Mouse (Mus musculus) right cerebral cortex, postnatal 4 days (tissue): Measurements from ENCODE around the gene Rgs3.

ENCODE experiments used
- DNase-seq: peaks from one replicate; pipeline ENCODE4 v3.0.0-alpha.2; 2022

The Rgs3 gene

GRCm38 (mm10) chr4:62633243-62633642 is 73.6 kb downstream of the Rgs3 start:
- no peak for DNase-seq

- no peak for DNase-seq
These were observed 74.5 kb downstream of the Rgs3 start for GRCm38 (mm10) chr4:62634054-62634591.

DNA sequence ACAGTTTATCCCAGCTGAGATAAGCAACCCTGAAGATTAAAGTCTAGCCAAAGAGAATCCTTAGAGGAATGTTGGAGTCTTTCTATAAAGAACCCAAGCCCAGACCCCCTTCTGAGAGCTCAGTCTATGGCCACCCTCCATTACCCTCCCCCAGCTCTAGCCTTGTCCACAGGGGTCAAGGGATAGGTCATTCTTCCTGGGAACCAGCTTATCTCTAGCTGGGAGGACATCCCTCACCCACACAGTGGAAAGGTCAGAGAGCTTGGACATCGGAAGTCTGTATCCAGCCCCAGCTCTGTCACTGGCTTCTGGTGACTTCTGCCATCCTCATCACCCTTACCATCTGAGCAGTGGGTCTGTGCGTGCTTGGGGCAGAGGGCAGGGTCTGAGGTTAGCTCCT is 75.2 kb downstream of the Rgs3 start:
- DNase-seq: no peak

- no peak for DNase-seq
These were observed 76.4 kb downstream of the Rgs3 start for GRCm38 (mm10) chr4:62636047-62636446.

GRCm38 (mm10) chr4:62637856-62638604 is 78.4 kb downstream of the Rgs3 start:
- DNase-seq: no peak

DNA sequence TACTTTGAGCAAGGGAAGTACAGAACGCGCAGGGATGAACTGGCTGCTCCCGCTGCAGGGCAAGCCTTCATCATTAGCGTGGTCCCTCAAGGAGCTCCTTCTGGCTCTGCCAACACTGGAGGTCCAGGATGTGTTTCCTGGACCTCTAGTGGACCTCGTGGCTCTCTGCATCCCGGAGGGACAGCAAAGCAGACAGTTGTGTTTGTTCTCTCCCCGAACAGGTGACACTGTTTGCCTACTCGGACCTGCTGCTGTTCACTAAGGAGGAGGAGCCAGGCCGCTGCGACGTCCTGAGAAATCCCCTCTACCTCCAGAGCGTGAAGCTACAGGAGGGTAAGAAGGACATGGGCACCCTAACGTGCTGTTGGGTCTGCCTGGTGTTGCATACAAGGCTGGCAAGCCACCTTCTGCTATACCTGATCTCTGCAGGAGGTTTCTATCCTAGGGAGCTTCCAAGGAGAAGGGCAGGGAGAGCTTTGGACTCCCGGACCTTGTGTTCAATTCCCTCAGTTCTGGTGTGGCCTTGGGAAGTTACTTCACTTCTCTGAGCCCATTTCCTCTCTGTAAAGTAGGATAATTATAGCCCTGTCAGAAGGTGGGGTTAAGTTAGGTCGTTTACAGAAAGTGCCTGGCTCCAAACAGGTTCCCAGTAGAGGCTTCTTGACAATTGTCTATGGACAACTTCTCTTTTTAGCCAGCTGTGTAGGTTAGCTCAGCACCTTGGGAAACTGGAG is 81.0 kb downstream of the Rgs3 start:
- DNase-seq: no peak

DNA sequence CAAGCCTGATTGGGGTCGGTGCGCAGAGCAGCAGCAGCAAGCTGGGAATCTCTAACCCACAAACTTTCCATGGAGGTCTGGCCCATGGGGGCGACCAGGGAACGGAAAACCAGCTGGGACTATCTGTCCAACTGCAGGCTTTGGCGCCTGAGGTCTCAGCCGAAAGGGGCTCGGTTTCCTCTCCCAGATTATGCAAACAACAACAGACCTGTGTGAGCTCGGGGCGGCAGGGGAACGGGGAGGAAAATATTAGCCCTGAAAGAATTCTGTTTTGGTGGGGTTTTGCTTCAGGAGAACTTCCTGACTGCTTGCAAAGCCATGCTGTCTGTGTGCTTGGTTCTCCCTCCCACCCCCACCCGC is 81.6 kb downstream of the Rgs3 start:
- no peak for DNase-seq

DNA sequence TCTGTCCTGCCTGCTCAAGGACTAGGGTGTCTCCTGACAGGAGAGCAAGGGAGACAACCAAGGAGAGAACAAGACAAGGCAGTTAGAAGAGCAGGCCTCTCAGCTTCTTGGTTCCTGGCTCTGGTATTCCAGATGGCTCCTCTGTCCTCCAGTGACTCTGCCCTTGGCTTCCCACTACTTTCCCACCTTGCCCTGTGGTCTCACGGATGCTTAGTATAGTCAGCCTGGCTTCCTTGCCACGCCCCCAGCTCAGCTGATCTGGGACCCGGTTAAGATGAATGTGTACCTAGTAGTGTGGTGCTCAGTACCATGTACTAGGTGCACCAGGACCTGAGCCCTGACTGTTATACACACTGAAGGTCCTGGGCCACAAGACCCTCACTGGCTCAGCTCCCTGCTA is 82.0 kb downstream of the Rgs3 start:
- DNase-seq: no peak

DNA sequence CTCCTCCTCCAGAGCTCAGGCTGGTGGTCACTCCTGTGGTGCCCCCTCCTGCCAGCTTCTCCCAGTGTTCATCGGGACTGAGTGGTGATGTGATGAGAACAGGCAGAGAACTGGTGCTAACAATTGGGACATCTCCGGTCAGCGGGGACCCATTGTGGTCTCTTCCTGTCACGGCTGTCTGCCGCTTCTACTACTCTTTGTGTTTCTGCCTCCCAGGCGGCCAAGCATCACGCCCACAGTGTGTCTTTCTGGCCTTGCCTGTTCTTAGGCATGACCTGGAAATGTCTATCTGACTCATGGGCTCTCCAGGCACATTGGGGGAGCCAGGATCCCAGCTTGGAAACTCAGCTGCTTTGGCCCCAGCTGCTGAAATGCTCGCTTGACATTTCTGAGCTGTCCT is 83.8 kb downstream of the Rgs3 start:
- no peak for DNase-seq

- DNase-seq: no peak
These were observed 84.6 kb downstream of the Rgs3 start for GRCm38 (mm10) chr4:62644031-62644793.

- no peak for DNase-seq
These were observed 87.1 kb downstream of the Rgs3 start for GRCm38 (mm10) chr4:62646556-62647248.

GRCm38 (mm10) chr4:62648848-62649247 is 89.2 kb downstream of the Rgs3 start:
- no peak for DNase-seq

- DNase-seq: no peak
These were observed 90.0 kb downstream of the Rgs3 start for GRCm38 (mm10) chr4:62649536-62650230.

DNA sequence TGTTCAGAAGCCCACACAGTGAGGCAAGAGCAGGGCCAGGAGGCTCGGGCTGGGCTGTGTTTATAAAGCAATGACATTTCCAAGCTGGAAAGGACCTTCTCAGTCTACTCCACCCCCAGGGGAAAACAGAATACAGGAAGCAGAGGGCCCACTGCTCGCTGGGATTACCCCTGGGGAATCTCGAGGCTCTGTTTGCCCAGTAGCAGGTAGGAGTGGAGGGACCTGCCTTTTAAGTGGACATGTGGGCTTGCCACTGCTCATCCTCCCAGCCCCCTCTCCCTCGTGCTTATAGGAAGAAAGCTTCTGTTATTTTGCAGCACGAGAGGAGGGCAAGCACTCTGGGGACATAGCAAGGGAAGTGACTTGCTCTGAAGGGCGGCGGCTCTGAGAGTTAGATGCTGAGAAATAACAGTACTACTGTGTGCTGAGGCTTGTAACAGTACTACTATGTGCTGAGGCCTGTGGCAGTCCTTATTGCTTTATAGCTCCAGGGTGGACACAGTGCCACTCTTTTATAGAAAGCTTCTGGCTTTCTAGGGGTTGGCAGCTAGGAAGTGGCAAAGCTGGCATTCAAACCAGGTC is 91.6 kb downstream of the Rgs3 start:
- DNase-seq: no peak

DNA sequence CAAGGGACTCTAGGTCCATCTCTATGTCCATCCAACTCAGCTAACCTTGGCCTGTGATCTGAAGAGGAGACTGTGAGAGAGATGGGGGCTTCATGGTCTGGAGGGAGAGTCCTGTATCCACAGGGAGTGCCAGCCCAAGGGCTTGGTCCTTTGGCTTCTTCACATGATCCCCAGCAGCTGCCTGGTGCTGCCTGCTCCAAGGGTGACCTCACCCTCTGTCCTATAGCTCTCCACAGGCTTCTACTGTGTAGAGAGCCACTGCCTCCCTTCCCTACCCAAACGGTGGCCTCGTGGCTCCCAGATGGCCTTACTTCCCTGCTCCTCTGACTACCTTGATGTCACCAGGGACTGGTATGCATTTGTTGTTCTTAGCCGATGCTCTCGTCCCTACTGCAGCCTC is 92.6 kb downstream of the Rgs3 start:
- no peak for DNase-seq

DNA sequence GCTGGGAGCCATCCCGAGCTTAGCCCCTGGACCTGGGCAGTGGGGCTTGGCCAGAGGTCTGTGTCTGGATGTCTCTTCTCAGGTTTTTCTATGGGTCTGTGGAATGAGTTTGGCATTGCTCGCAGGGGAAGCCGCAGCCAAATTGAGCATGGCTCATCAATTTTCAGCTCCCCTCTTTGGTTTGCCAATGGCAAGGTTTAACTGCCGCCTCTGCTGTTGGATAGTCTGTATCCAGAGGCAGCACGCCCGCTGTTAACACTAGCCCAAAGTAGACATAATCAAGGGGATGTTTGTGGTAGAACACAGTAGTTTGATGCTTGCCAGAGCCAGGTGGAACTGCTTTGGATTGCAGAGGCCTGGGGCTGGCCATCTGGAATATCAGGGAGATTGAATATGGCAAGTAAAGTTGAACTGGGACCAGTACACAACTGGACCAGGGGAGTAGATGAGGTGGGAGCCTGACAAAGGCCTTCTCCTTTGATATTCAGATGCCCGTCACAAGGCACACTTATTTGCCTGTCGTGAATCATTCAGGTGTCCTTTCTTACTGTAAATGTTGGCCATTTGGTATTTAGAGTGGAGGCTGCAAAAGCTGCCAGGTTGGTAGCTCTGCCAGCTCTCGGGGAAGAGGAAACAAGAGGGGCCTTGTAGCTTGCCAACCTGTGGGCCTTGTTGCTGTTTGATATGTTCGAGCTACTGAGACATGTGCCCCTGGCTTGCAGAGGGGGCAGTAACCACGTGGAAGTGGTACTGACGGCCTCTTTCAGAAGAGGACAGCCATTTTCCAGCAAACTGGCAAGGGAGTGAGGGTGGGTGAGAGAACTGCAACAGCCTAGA is 93.5 kb downstream of the Rgs3 start:
- DNase-seq: no peak

DNA sequence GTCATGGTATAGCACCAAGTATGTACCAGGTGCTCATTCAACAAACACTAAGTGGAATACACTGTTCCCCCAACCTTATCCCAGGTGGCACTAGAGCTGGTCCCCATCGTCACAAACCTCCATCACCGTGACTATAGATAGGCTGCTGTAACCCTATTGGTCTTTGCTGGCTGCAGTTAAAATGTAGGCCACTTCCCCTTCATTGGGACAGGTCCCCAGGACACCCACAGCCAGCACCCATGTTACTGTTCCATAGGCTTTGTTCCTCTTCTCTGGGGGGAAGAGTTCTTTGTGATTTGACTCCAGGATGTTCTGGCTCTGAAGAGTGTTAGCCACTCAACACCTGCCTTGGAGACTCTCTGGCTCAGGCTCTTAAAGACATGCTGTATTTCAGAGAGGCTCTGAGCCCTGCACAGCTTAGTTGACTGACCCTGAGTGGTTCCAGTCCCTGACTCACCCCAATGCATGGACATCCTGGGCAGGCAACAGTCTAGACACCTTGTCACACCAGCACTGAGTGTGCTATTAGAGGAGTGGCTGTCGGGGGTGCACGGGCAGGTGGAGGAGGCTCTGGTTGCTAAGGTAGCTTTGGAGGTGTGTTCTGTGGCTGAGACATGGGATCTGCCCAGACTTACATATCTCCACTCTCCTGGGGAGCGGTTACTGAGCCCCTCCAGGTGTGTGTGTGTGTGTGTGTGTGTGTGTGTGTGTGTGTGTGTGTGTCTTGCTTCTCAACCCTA is 94.4 kb downstream of the Rgs3 start:
- no peak for DNase-seq

DNA sequence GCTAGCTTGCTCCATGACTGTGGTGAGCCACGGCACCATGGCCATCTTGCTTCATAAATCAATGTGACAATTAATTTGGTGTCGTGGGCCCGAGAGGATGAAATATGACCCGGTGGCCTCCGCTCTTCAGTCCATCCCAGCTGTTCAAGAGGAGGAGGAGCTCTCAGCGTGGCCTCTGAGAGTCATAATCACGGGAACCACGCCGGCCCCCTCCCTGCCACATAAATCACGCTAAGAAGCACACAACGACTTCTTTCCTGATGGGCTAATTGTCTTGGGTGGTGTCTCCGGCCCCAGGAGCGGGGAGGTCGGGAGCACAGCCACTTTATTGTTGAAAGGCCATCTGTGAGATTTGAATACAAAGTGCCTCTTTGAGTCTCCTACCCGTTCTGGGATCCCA is 99.6 kb downstream of the Rgs3 start:
- DNase-seq: no peak

- no peak for DNase-seq
These were observed 100.4 kb downstream of the Rgs3 start for GRCm38 (mm10) chr4:62659861-62660553.

DNA sequence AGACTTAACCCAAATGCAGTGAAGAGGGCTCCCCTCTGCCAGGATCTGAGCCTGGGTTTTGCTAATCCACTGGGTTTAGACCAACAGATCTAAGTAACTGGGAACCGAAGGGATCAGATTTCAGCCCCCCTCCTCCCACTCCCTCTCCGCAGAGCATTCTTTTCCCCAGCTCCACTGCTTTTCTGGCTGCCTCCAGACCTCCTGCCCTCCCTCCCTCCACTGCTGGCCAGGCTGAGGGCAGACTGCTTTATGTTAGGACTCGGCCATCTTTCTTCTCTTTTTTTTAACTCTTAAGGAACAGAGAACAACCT is 100.9 kb downstream of the Rgs3 start:
- DNase-seq: no peak
